Mouse (Mus musculus): ENCODE measurements around the gene Olfr959. TPM values are rescaled to one million over a fixed set of nuclear protein-coding genes. Genes with fewer than 3 reads are reported as not detected.

Olfr959 gene
- polyA plus RNA-seq (2015; fragmentation: Nextera tagmentation; extraction: Ambion mirVana), result not detected in 2 replicates

DNA sequence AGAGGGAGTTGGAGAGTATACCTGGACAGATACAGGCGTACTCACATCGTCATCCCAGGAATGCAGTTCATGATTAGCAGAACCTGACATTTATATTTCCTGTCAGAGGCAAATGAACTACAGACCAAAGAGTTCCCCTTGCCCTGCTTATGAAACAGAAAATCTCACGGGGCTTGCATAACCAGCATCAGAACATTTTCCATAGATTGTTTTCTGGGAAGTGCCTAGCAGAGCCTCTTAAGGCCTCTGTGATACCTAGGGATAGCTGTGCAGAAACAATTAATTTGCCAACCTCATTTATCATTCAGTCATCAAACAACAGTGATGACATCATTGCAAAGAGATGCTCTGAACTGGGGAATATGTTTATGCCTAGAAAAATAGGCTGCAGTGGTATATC lies at the start of gene Olfr959:
Gene Olfr959, minus strand, starts transcription at position 101 of the 400 bp plus-strand sequence.
- H3K9me3 ChIP-seq, result no peaks in the 10 kb centered on the region
- no peak for ATAC-seq (ENCODE audit: extremely low read depth, insufficient number of reproducible peaks, low FRiP score, low TSS enrichment)
- H3K36me3 ChIP-seq, result no peaks in the 10 kb centered on the region

GRCm38 (mm10) chr9:39624711-39625110 lies 49.3 kb upstream of the Olfr959 start:
- Histone ChIP-seq H3K27ac (replicated peaks) (no peak overlapping the region), H3K4me3 (no peak overlapping the region), H3K4me1 (no peaks in the 10 kb centered on the region), H3K36me3 (no peaks in the 10 kb centered on the region), H3K4me2 (no peak overlapping the region), H3K9ac (no peak overlapping the region), H3K9me3 (no peaks in the 10 kb centered on the region), H3K27me3 (replicated peaks) (no peaks in the 10 kb centered on the region)
- ATAC-seq (ENCODE audit: extremely low read depth, insufficient number of reproducible peaks, low FRiP score, low TSS enrichment), result no peak
- WGBS, result 51% methylated on average over 2 of the region's 2 CpGs

More for the DNA sequence above, at the start of gene Olfr959:
- no peak within 1 kb of the TSS for H3K9ac ChIP-seq
- no peaks in the 10 kb centered on the region for H3K27me3 ChIP-seq (replicated peaks)
- H3K4me3 ChIP-seq, result no peak within 1 kb of the TSS
- WGBS, result 71% methylated on average over 3 of the region's 3 CpGs
- H3K4me1 ChIP-seq, result no peaks in the 10 kb centered on the region
- no peak within 1 kb of the TSS for H3K4me2 ChIP-seq
- H3K27ac ChIP-seq (replicated peaks), result no peak within 1 kb of the TSS

GRCm38 (mm10) chr9:39623783-39624182 lies 48.4 kb upstream of the Olfr959 start:
- Histone ChIP-seq H3K4me1 (no peaks in the 10 kb centered on the region), H3K4me2 (no peak overlapping the region), H3K36me3 (no peaks in the 10 kb centered on the region), H3K4me3 (no peak overlapping the region), H3K9me3 (no peaks in the 10 kb centered on the region), H3K27ac (replicated peaks) (no peak overlapping the region), H3K27me3 (replicated peaks) (no peaks in the 10 kb centered on the region), H3K9ac (no peak overlapping the region)
- ATAC-seq (ENCODE audit: extremely low read depth, insufficient number of reproducible peaks, low FRiP score, low TSS enrichment), result no peak
- WGBS, result 76% methylated on average over 3 of the region's 3 CpGs

DNA sequence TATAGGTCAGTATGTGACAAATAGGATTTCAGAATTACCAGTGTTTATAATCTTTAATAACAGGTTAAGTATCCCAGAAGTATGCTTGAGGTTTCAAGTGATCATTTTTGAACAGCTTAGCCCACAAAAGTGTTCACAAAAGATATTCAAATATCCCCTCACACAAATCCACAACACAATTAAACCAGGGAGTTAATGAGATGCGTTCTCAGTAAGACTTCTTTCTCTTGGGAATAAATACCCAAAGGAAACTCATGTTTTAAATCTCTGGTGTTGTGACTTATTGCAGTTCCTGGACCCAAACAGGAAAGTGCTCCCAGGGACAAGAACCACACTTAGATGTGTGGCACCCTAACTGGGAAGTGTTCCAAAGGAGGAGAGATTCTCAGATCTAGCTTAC lies 45.7 kb upstream of the Olfr959 start, which contains the start of gene Olfr960:
Gene Olfr960, plus strand, starts transcription at position 301 of the 400 bp plus-strand sequence.
- Histone ChIP-seq H3K4me3 (no peak within 1 kb of the TSS), H3K27me3 (replicated peaks) (no peaks in the 10 kb centered on the region), H3K4me2 (no peak within 1 kb of the TSS), H3K9me3 (no peaks in the 10 kb centered on the region), H3K27ac (replicated peaks) (no peak within 1 kb of the TSS), H3K36me3 (no peaks in the 10 kb centered on the region), H3K9ac (no peak within 1 kb of the TSS), H3K4me1 (no peaks in the 10 kb centered on the region)
- ATAC-seq (ENCODE audit: extremely low read depth, insufficient number of reproducible peaks, low FRiP score, low TSS enrichment), result no peak
- 63% methylated on average over 1 of the region's 1 CpGs for WGBS

- H3K4me2 ChIP-seq, result no peak overlapping the region
- no peak for ATAC-seq (ENCODE audit: extremely low read depth, insufficient number of reproducible peaks, low FRiP score, low TSS enrichment)
- H3K27ac ChIP-seq (replicated peaks), result no peak overlapping the region
- H3K9ac ChIP-seq, result no peak overlapping the region
- H3K36me3 ChIP-seq, result no peaks in the 10 kb centered on the region
- H3K27me3 ChIP-seq (replicated peaks), result no peaks in the 10 kb centered on the region
- WGBS, result 57% methylated on average over 1 of the region's 1 CpGs
- H3K4me1 ChIP-seq, result no peaks in the 10 kb centered on the region
- H3K4me3 ChIP-seq, result no peak overlapping the region
- no peaks in the 10 kb centered on the region for H3K9me3 ChIP-seq
Observed at GRCm38 (mm10) chr9:39611953-39612352, 36.6 kb upstream of the Olfr959 start.

GRCm38 (mm10) chr9:39610355-39610754 lies 35.0 kb upstream of the Olfr959 start, which contains the start of gene Olfr148:
Gene Olfr148, plus strand, starts transcription at chr9:39610655.
- Histone ChIP-seq H3K9me3 (no peaks in the 10 kb centered on the region), H3K27ac (replicated peaks) (no peak within 1 kb of the TSS), H3K27me3 (replicated peaks) (no peaks in the 10 kb centered on the region), H3K4me1 (no peaks in the 10 kb centered on the region), H3K4me2 (no peak within 1 kb of the TSS), H3K9ac (no peak within 1 kb of the TSS), H3K4me3 (no peak within 1 kb of the TSS), H3K36me3 (no peaks in the 10 kb centered on the region)
- ATAC-seq (ENCODE audit: extremely low read depth, insufficient number of reproducible peaks, low FRiP score, low TSS enrichment), result no peak
- 60% methylated on average over 3 of the region's 3 CpGs for WGBS

- no peak for ATAC-seq (ENCODE audit: extremely low read depth, insufficient number of reproducible peaks, low FRiP score, low TSS enrichment)
- no peaks in the 10 kb centered on the region for H3K4me1 ChIP-seq
- H3K4me3 ChIP-seq, result no peak overlapping the region
- H3K27me3 ChIP-seq (replicated peaks), result no peaks in the 10 kb centered on the region
- no peak overlapping the region for H3K27ac ChIP-seq (replicated peaks)
- no peaks in the 10 kb centered on the region for H3K9me3 ChIP-seq
- H3K36me3 ChIP-seq, result no peaks in the 10 kb centered on the region
- no peak overlapping the region for H3K9ac ChIP-seq
- H3K4me2 ChIP-seq, result no peak overlapping the region
Observed at GRCm38 (mm10) chr9:39608497-39608896, 33.1 kb upstream of the Olfr959 start.

- peak within 1 kb of the TSS; percentile 78 for H3K9ac ChIP-seq
- peak within 1 kb of the TSS; percentile 71 for H3K4me2 ChIP-seq
- H3K9me3 ChIP-seq, result no peaks in the 10 kb centered on the region
- under 1% methylated on average over 8 of the region's 8 CpGs for WGBS
- H3K27me3 ChIP-seq (replicated peaks), result no peaks in the 10 kb centered on the region
- H3K4me1 ChIP-seq, result no peaks in the 10 kb centered on the region
- H3K4me3 ChIP-seq, result peak within 1 kb of the TSS; percentile 52
- no peak for ATAC-seq (ENCODE audit: extremely low read depth, insufficient number of reproducible peaks, low FRiP score, low TSS enrichment)
- H3K27ac ChIP-seq (replicated peaks), result no peak within 1 kb of the TSS; the same call in 1 of the 2 replicates
- peaks cover 9% of the 10 kb centered on the region for H3K36me3 ChIP-seq
Observed at GRCm38 (mm10) chr9:39603999-39604453, 28.7 kb upstream of the Olfr959 start, which contains the start of gene AW551984. Gene AW551984, minus strand, starts transcription at chr9:39604403.

GRCm38 (mm10) chr9:39603333-39603845 lies 28.0 kb upstream of the Olfr959 start:
- Histone ChIP-seq H3K4me2 (peak overlapping the region; percentile 71), H3K36me3 (peaks cover 9% of the 10 kb centered on the region), H3K4me3 (peak overlapping the region; percentile 52), H3K9ac (peak overlapping the region; percentile 78), H3K9me3 (no peaks in the 10 kb centered on the region), H3K27me3 (replicated peaks) (no peaks in the 10 kb centered on the region), H3K4me1 (no peaks in the 10 kb centered on the region), H3K27ac (replicated peaks) (no peak overlapping the region; the same call in 1 of the 2 replicates)
- under 1% methylated on average over 9 of the region's 9 CpGs for WGBS
- ATAC-seq (ENCODE audit: extremely low read depth, insufficient number of reproducible peaks, low FRiP score, low TSS enrichment), result no peak

GRCm38 (mm10) chr9:39602536-39603332 lies 27.4 kb upstream of the Olfr959 start:
- ATAC-seq (ENCODE audit: extremely low read depth, insufficient number of reproducible peaks, low FRiP score, low TSS enrichment), result peak; percentile 42; the same call in 1 of the 2 replicates
- under 1% methylated on average over 19 of the region's 19 CpGs for WGBS
- H3K27me3 ChIP-seq (replicated peaks), result no peaks in the 10 kb centered on the region
- H3K4me2 ChIP-seq, result peak overlapping the region; percentile 71
- no peak overlapping the region; the same call in 1 of the 2 replicates for H3K27ac ChIP-seq (replicated peaks)
- no peaks in the 10 kb centered on the region for H3K4me1 ChIP-seq
- H3K4me3 ChIP-seq, result peak overlapping the region; percentile 52
- peak overlapping the region; percentile 78 for H3K9ac ChIP-seq
- peaks cover 10% of the 10 kb centered on the region for H3K36me3 ChIP-seq
- no peaks in the 10 kb centered on the region for H3K9me3 ChIP-seq

GRCm38 (mm10) chr9:39577050-39577449 lies 1.7 kb upstream of the Olfr959 start:
- Histone ChIP-seq H3K36me3 (no peaks in the 10 kb centered on the region), H3K27ac (replicated peaks) (no peak overlapping the region), H3K4me1 (no peaks in the 10 kb centered on the region), H3K4me3 (no peak overlapping the region), H3K9me3 (no peaks in the 10 kb centered on the region), H3K9ac (no peak overlapping the region), H3K27me3 (replicated peaks) (no peaks in the 10 kb centered on the region), H3K4me2 (no peak overlapping the region)
- ATAC-seq (ENCODE audit: extremely low read depth, insufficient number of reproducible peaks, low FRiP score, low TSS enrichment), result no peak
- 44% methylated on average over 5 of the region's 5 CpGs for WGBS

GRCm38 (mm10) chr9:39558349-39558647 lies 17.1 kb downstream of the Olfr959 start:
- no peak for ATAC-seq (ENCODE audit: extremely low read depth, insufficient number of reproducible peaks, low FRiP score, low TSS enrichment)
- no peaks in the 10 kb centered on the region for H3K9me3 ChIP-seq

More at GRCm38 (mm10) chr9:39558349-39558647, 17.1 kb downstream of the Olfr959 start:
- Histone ChIP-seq H3K27ac (replicated peaks) (no peak overlapping the region), H3K4me1 (no peaks in the 10 kb centered on the region), H3K4me2 (no peak overlapping the region), H3K9ac (no peak overlapping the region), H3K4me3 (no peak overlapping the region), H3K27me3 (replicated peaks) (no peaks in the 10 kb centered on the region), H3K36me3 (no peaks in the 10 kb centered on the region)

Measured in heart, embryonic 13.5 days (tissue).